Mouse (Mus musculus) adrenal gland, adult (tissue): ENCODE measurements at regions not wholly inside any gene's neighbourhood (a gene's known extent, or its start where the extent isn't known, plus 50 kb on each side); places are given as distances from the start of the nearest gene placed in this dataset.

Experiments used
- DNase-seq, 2 experiments: peaks; one replicate each; pipeline ENCODE4 v3.0.0; 2022 to 2023; ENCODE audit warnings: low spot score in 1 of 2; ENCODE audit not compliant: inconsistent age in 2 of 2

GRCm38 (mm10) chr3:83552516-83553139, 213.5 kb upstream of the Sfrp2 start:
- DNase-seq, result no peak

- no peak for DNase-seq
These were observed 212.3 kb upstream of the Sfrp2 start for GRCm38 (mm10) chr3:83553858-83554257.

GRCm38 (mm10) chr3:83556788-83557515, 209.2 kb upstream of the Sfrp2 start:
- no peak for DNase-seq

- no peak for DNase-seq
These were observed 204.1 kb upstream of the Sfrp2 start for GRCm38 (mm10) chr3:83562026-83562425.

GRCm38 (mm10) chr3:83575526-83575925, 190.6 kb upstream of the Sfrp2 start:
- no peak for DNase-seq

- DNase-seq, result no peak
These were observed 190.0 kb upstream of the Sfrp2 start for GRCm38 (mm10) chr3:83576155-83576554.

GRCm38 (mm10) chr3:83580766-83581165, 185.4 kb upstream of the Sfrp2 start:
- DNase-seq, result no peak

- DNase-seq, result no peak
These were observed 183.9 kb upstream of the Sfrp2 start for GRCm38 (mm10) chr3:83582256-83582655.

GRCm38 (mm10) chr3:83583071-83583672, 182.9 kb upstream of the Sfrp2 start:
- no peak for DNase-seq

GRCm38 (mm10) chr3:83586086-83586485, 180.0 kb upstream of the Sfrp2 start:
- no peak for DNase-seq

- no peak for DNase-seq
These were observed 179.6 kb upstream of the Sfrp2 start for GRCm38 (mm10) chr3:83586551-83586950.

GRCm38 (mm10) chr3:83589127-83589526, 177.0 kb upstream of the Sfrp2 start:
- no peak for DNase-seq

GRCm38 (mm10) chr3:83591206-83591605, 174.9 kb upstream of the Sfrp2 start:
- DNase-seq, result no peak

- DNase-seq, result no peak
These were observed 172.8 kb upstream of the Sfrp2 start for GRCm38 (mm10) chr3:83593321-83593720.

- no peak for DNase-seq
These were observed 164.6 kb upstream of the Sfrp2 start for GRCm38 (mm10) chr3:83601506-83601905.

GRCm38 (mm10) chr3:83609095-83609770, 156.9 kb upstream of the Sfrp2 start:
- DNase-seq, result no peak

- DNase-seq, result no peak
These were observed 145.7 kb upstream of the Sfrp2 start for GRCm38 (mm10) chr3:83620435-83620834.

- no peak for DNase-seq
These were observed 133.1 kb upstream of the Sfrp2 start for GRCm38 (mm10) chr3:83633032-83633431.

GRCm38 (mm10) chr3:83640433-83640832, 125.7 kb upstream of the Sfrp2 start:
- no peak for DNase-seq

GRCm38 (mm10) chr3:83663716-83664115, 102.4 kb upstream of the Sfrp2 start:
- DNase-seq, result no peak

GRCm38 (mm10) chr3:83676147-83676546, 90.0 kb upstream of the Sfrp2 start:
- DNase-seq, result peak in 1 of 2 experiments; percentile 54

GRCm38 (mm10) chr3:83686611-83687010, 79.5 kb upstream of the Sfrp2 start:
- no peak for DNase-seq
